Mouse (Mus musculus): ENCODE results near the gene Tmem86a.
"Not testable (repeated sequence)": the region's sequence is repeated elsewhere in the genome, so short reads cannot be mapped to it uniquely, and the experiment has no call there.

The Tmem86a gene

GRCm38 (mm10) chr7:47050366-47050765 is at the start of gene Tmem86a:
Gene Tmem86a, plus strand, starts transcription at chr7:47050601.
- DNase-seq (ENCODE audit: low spot score) = peak; percentile 95

- no peak for DNase-seq (ENCODE audit: low spot score)
These were observed 49.8 kb upstream of the Tmem86a start for GRCm38 (mm10) chr7:47000644-47000983.

GRCm38 (mm10) chr7:47001125-47001899 is 49.1 kb upstream of the Tmem86a start:
- DNase-seq (ENCODE audit: low spot score) = no peak

- DNase-seq (ENCODE audit: low spot score) = no peak
These were observed 48.5 kb upstream of the Tmem86a start for GRCm38 (mm10) chr7:47001900-47002275.

- no peak for DNase-seq (ENCODE audit: low spot score)
These were observed 46.8 kb upstream of the Tmem86a start for GRCm38 (mm10) chr7:47003411-47004115.

GRCm38 (mm10) chr7:47007109-47007780 is 43.2 kb upstream of the Tmem86a start:
- DNase-seq (ENCODE audit: low spot score) = no peak

- DNase-seq (ENCODE audit: low spot score) = no peak
These were observed 42.6 kb upstream of the Tmem86a start for GRCm38 (mm10) chr7:47007818-47008167.

- peak; percentile 100 for DNase-seq (ENCODE audit: low spot score)
These were observed 42.0 kb upstream of the Tmem86a start, which contains the start of gene Spty2d1 for GRCm38 (mm10) chr7:47008168-47008993. Gene Spty2d1, minus strand, starts transcription at chr7:47008411.

GRCm38 (mm10) chr7:47013131-47013767 is 37.2 kb upstream of the Tmem86a start:
- DNase-seq (ENCODE audit: low spot score) = no peak

- no peak for DNase-seq (ENCODE audit: low spot score)
These were observed 35.6 kb upstream of the Tmem86a start for GRCm38 (mm10) chr7:47014564-47015389.

- DNase-seq (ENCODE audit: low spot score) = peak; percentile 88
These were observed 34.9 kb upstream of the Tmem86a start for GRCm38 (mm10) chr7:47015390-47016065.

GRCm38 (mm10) chr7:47016602-47017001 is 33.8 kb upstream of the Tmem86a start:
- DNase-seq (ENCODE audit: low spot score) = no peak

GRCm38 (mm10) chr7:47017146-47017545 is 33.3 kb upstream of the Tmem86a start:
- no peak for DNase-seq (ENCODE audit: low spot score)

GRCm38 (mm10) chr7:47019641-47020040 is 30.8 kb upstream of the Tmem86a start:
- DNase-seq (ENCODE audit: low spot score) = no peak

- no peak for DNase-seq (ENCODE audit: low spot score)
These were observed 29.4 kb upstream of the Tmem86a start for GRCm38 (mm10) chr7:47020956-47021355.

- no peak for DNase-seq (ENCODE audit: low spot score)
These were observed 27.9 kb upstream of the Tmem86a start for GRCm38 (mm10) chr7:47022482-47022881.

GRCm38 (mm10) chr7:47023530-47023929 is 26.9 kb upstream of the Tmem86a start:
- DNase-seq (ENCODE audit: low spot score) = peak; percentile 95

GRCm38 (mm10) chr7:47024454-47024853 is 25.9 kb upstream of the Tmem86a start:
- no peak for DNase-seq (ENCODE audit: low spot score)

- DNase-seq (ENCODE audit: low spot score) = no peak
These were observed 25.0 kb upstream of the Tmem86a start for GRCm38 (mm10) chr7:47025429-47025828.

- DNase-seq (ENCODE audit: low spot score) = not testable (repeated sequence)
These were observed 23.5 kb upstream of the Tmem86a start for GRCm38 (mm10) chr7:47026899-47027298.
